In genomic region chr1:128073051-128073450, GRCm38 (mm10) we compare ENCODE assay signal across 26 mouse cellular contexts. TPM values are rescaled to one million over a fixed set of nuclear protein-coding genes. Genes with fewer than 3 reads are reported as not detected.
A peak's percentile ranks its signal among the peaks of the same experiment; 100 is the strongest.
DNase-seq lines count a peak whose midpoint lies in the region; TF ChIP-seq lines count a peak whose summit lies in the region.
"Had no signal": no experiment of that assay in that cellular context is flagged by ENCODE, and none has a peak within 500 bp of the region (broad histone marks: within the 10 kb centered on the region; RNA-seq: fewer than 3 reads in every experiment).

No protein-coding gene starts in this region.

- TF ChIP-seq CTCF in left cerebral cortex, adult 2 months (IDR thresholded peaks at IDR 0.05), result no peak
- no peak for TF ChIP-seq CTCF in thymus, adult 2 months (IDR thresholded peaks at IDR 0.05; ENCODE audit: borderline replicate concordance, control insufficient read depth, extremely low read depth, insufficient read depth, low read length, poor library complexity)

- no peaks in the 10 kb centered on the region for H3K27me3 ChIP-seq in thymus, adult 2 months (ENCODE audit: control insufficient read depth, insufficient read depth, low read length)
- H3K27me3 ChIP-seq: CH12.LX; forebrain, embryonic 13.5 days; heart, embryonic 13.5 days; hindbrain, embryonic 12.5 days; hindbrain, embryonic 15.5 days; Patski had no signal

- intact Hi-C loops in heart, postnatal 36 days (cut with DNase I), result no loop called here
- intact Hi-C loops in left cerebral cortex, adult 2 months (cut with DNase I), result no loop called here
- intact Hi-C loops in left cerebral cortex, postnatal 4 days (cut with DNase I), result no loop called here

- TF ChIP-seq POLR2A in thymus, adult 2 months (IDR thresholded peaks at IDR 0.05; ENCODE audit: control insufficient read depth, extremely low read depth, insufficient read depth, low read length, poor library complexity), result no peak

- WGBS in thymus, adult 2 months, result 96% methylated on average over 6 of the region's 6 CpGs

- H3K4me1 ChIP-seq in thymus, adult 2 months (replicated peaks; ENCODE audit: control insufficient read depth, insufficient read depth, low read length), result peaks cover 2% of the 10 kb centered on the region; the same call in 1 of the 2 replicates
- H3K4me1 ChIP-seq: forebrain, embryonic 10.5 days; forebrain, embryonic 13.5 days; heart, embryonic 10.5 days; hindbrain, embryonic 12.5 days; hindbrain, embryonic 15.5 days had no signal

- H3K36me3 ChIP-seq in thymus, adult 2 months (ENCODE audit: control insufficient read depth, insufficient read depth, low read length), result no peaks in the 10 kb centered on the region
- H3K36me3 ChIP-seq: hindbrain, embryonic 12.5 days; hindbrain, embryonic 15.5 days had no signal

- DNase-seq in heart, adult 11 months, result peak; percentile 33
- DNase-seq in heart, postnatal 36 days, result no peak
- peak in 1 of 2 experiments; percentile 36 for DNase-seq in left cerebral cortex, adult 2 months (ENCODE audit: extremely low spot score in 1 of 2, low spot score in 2 of 2)
- no peak for DNase-seq in left cerebral cortex, postnatal 4 days
- DNase-seq in right cerebral cortex, adult 2 months (ENCODE audit: low spot score in 2 of 2), result peak; percentile 33 to 34
- no peak for DNase-seq in right cerebral cortex, postnatal 25 days
- DNase-seq in telencephalon, adult 2 months (ENCODE audit: low read depth, low spot score), result peak; percentile 91
- DNase-seq in thymus, adult 2 months, result no peak
- DNase-seq: adrenal gland, postnatal 10 days; adrenal gland, postnatal 36 days; B cell, adult 2 months; cerebellum, adult 11-12 months; cerebellum, adult 8-10 months; cerebellum, postnatal 10 days; cerebellum, postnatal 36 days; gastrocnemius, postnatal 25 days; heart, adult 2 months; heart, postnatal 14 days had no signal

- H3K27ac ChIP-seq in left cerebral cortex, adult 2 months, result peak overlapping the region; percentile 60
- H3K27ac ChIP-seq in thymus, adult 2 months (ENCODE audit: control insufficient read depth, insufficient read depth, low read length), result no peak overlapping the region
- H3K27ac ChIP-seq: forebrain, embryonic 10.5 days; forebrain, embryonic 13.5 days; heart, adult 2 months; heart, embryonic 10.5 days; heart, embryonic 13.5 days; hindbrain, embryonic 12.5 days; hindbrain, embryonic 15.5 days had no signal

- no peak overlapping the region for H3K4me3 ChIP-seq in left cerebral cortex, adult 2 months
- H3K4me3 ChIP-seq in thymus, adult 2 months (ENCODE audit: control insufficient read depth, insufficient read depth, low read length), result no peak overlapping the region
- H3K4me3 ChIP-seq: forebrain, embryonic 10.5 days; forebrain, embryonic 13.5 days; heart, adult 2 months; heart, embryonic 10.5 days; heart, embryonic 13.5 days; hindbrain, embryonic 12.5 days; hindbrain, embryonic 15.5 days had no signal

RNA-seq across cellular contexts. Expression of gene Zranb3, which starts 29.8 kb away (rescaled TPM):
- 1 to 10 TPM; 4.7 to 5.1 TPM for total RNA-seq in heart, postnatal 36 days (2021)
- 1 to 10 TPM; 6.8 to 7.8 TPM for total RNA-seq in left cerebral cortex, adult 2 months (2021)
- 10 to 100 TPM in 1 of 2 experiments, 1 to 10 TPM in 1; 8.4 to 11.0 TPM for total RNA-seq in left cerebral cortex, postnatal 4 days (2021)
- polyA plus RNA-seq in thymus, adult 2 months (2012; rRNA removed), result 3.8 and 5.1 TPM in 2 replicates

RNA-seq across cellular contexts. Expression of gene R3hdm1, which starts 30.1 kb away (rescaled TPM):
- 10 to 100 TPM; 54.3 to 60.6 TPM for total RNA-seq in heart, postnatal 36 days (2021)
- total RNA-seq in left cerebral cortex, adult 2 months (2021), result 100 to 1,000 TPM; 505 to 574 TPM
- 100 to 1,000 TPM; 209 to 228 TPM for total RNA-seq in left cerebral cortex, postnatal 4 days (2021)
- 129 and 147 TPM in 2 replicates for polyA plus RNA-seq in thymus, adult 2 months (2012; rRNA removed)

Comparison
In these comparisons a context has a peak if more than half of its experiments do, and no peak if none do; other contexts are left out.
1. DNase-seq: peak in heart, adult 11 months (single experiment), right cerebral cortex, adult 2 months (2 of 2) and telencephalon, adult 2 months (single experiment); none in heart, postnatal 36 days (0 of 2), left cerebral cortex, postnatal 4 days (single experiment), right cerebral cortex, postnatal 25 days (single experiment) and thymus, adult 2 months (single experiment).